Mouse (Mus musculus): ENCODE results near the gene Thsd7a.

The Thsd7a gene

DNA sequence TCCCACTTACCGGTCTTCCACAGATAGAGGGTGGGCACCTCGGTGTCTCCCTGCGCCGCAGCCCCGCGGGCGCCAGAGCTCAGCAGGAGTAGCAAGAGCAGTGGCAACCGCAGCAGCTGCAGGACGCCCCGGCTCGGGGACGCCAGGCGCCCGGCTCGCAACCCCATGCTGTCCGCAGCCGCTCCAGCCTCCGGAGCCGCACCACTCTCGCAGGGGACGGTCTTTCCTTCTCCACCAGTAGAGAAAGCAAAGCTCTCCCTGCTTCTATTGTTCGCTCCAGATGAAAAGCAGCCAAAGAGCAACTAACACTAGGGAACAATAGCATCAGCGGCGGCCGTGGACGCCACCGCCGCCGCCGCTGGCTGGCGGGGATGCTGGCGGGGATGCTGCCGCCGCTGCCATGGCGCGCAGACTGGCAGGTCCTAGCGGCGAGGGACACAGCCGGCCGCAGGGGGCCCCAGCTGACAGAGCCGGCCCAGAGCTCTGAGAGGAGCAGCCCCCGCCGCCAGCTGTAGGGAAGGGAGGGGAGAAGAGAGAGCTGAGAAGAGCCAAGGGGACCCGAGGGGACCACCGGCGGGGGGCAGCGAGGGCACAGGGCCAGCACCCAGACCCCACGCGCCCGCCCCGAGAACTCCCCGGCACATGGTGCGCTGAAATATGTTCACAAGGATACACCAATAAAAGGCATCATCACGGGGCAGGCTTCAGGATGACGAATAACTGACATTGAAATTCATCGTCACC is at the start of gene Thsd7a:
Gene Thsd7a, minus strand, starts transcription at position 624 of the 744 bp plus-strand sequence.
- DNase-seq (ENCODE audit: low spot score), result peak; percentile 35

DNA sequence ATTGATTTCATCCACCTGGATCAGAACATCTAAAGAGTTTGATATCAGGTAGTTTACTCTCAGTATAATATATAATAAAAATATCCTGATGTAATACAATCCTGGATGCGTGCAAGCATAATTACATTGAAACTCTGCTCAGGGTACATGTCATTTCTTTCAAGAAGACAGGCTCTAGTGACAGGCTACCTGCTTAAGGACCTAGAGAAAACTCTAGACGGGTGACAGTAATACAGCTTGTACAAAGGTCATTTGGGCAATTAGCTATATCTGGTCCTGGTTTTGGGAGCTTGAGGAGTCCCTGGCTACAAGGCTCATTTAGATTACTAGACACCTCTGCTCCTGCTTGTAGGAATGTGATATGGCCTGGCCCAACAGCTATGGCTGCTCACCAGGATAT is 37.9 kb upstream of the Thsd7a start:
- no peak for DNase-seq (ENCODE audit: low spot score)

DNA sequence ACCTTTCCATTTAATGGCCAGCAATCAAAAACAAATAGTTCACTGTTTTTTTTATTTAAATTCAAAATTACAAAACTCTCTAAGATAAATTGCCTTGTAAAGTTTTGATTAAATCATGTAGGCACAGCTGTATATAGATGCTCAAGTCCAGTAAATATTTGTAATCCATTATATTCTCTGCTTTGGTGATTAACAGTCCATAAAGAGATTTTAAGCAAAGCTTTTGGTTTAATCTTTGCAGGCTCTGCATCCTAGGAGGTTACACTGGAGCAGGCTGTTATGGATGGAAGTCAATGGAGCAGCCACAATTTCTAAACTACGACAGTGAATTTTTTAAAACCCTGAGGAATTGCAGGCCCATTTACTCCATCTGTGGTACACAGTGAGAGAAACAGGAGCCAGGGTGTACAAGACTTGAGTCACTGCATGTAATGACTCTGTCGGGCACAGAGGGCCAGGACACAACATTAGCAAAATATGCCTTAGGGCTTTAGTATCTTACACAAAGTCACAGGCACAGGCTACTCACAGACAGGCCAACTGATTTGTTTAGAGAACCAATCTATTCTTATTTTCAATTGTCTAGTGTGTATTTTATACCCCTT is 37.3 kb upstream of the Thsd7a start:
- DNase-seq (ENCODE audit: low spot score), result no peak

DNA sequence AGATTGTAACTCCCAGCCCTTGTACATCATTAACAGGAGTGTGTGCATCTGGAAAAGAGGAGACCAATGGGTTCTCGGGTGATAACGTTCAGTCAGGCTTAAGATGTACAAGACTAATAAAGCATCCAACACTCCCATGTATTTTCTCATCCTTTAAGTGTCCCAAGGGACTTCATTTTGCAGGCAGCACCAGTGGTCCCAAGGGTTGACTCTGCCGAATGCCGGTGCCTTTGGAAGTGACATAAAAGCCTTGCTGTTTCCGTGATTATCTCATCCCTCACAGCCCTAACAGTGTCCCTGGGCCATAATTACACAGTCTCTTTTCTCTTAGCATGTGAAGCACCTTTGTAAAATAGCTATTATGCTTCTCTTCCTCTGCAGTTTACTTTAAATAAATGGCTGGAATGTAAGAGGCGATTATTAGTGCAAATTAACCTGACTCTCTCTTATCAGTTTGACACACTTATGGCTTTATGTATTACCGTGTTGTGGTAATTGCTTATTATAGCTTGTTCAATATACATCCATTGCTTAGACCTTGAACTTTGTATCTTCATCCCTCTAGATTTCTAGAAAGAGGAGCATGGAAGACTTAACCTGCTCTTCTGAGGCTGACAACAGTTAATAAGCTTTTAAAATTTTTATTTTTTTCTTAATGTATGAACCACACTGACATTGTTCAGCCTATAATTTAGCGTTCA is 35.9 kb upstream of the Thsd7a start:
- no peak for DNase-seq (ENCODE audit: low spot score)

DNA sequence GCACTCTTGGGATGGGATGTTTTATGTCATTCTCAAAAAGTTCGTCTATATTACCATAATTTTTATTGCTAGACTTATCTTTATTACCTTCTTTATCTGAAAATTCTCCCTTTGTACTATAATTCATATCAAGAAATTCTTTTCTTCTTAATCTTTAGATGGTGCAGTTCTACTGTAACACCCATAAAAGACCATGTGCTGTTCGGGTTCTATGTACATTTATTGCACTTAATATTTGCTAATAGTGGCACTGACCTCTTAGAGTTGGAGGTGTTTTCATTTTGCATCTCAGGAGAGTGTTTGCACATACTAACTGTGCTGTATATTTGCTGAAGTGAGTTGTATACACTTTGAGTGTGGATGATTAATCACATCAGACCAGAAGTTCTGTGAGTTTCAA is 23.6 kb upstream of the Thsd7a start:
- no peak for DNase-seq (ENCODE audit: low spot score)

DNA sequence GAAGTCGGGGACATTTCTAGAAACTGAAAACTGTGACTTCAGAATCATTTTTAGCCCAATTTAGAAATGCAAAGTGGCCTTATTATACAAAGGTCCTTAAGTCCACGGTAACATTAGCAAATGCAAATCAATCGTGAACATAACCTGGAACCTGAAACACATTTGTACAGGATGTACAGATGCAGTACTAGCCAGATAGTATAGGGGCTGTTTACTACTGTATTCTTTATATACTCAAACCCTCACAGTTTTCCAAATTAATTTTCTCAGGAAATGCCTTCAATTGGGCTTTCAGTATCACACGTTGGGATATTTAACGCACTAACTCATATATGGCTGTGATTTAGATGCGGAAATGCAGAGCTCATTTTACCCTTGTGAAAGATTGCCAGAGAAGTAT is 16.0 kb upstream of the Thsd7a start:
- DNase-seq (ENCODE audit: low spot score), result no peak

DNA sequence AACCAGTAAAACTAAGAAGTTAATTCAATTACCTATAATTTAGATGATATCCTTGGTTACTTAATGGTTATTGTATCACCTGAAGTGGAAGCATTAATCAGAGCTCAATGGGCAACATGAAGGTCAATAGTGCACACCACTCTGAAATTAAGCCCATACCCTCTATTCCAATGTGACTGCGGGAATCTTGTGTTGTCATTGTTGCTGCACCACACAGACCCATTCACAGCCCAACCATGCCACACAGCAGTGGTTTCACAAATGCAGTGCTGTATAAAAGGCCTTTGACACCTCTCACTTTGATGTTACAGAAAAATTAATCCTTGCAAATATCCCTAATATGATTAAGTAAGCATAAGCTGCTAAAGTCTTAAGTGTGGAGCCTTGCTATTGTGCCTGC is 15.4 kb upstream of the Thsd7a start:
- DNase-seq (ENCODE audit: low spot score), result no peak

DNA sequence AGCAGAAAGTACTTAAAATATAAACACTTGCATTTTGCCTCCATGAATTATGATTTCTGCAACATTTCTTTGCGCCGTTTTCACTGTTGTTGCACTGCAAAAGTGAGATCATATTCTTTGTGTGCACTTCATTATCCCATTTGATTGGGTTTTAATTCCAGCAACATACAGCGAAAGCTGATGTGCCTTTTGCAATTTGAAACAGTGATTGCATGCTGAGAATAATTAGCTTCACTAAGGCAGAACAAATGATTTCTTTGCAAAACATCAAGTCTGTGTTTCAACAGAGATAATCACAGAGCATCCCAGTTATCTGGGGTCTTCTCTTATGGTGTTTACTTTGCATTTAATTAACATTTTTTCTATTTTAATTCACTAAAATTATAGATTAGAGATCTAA is 14.6 kb upstream of the Thsd7a start:
- no peak for DNase-seq (ENCODE audit: low spot score)

DNA sequence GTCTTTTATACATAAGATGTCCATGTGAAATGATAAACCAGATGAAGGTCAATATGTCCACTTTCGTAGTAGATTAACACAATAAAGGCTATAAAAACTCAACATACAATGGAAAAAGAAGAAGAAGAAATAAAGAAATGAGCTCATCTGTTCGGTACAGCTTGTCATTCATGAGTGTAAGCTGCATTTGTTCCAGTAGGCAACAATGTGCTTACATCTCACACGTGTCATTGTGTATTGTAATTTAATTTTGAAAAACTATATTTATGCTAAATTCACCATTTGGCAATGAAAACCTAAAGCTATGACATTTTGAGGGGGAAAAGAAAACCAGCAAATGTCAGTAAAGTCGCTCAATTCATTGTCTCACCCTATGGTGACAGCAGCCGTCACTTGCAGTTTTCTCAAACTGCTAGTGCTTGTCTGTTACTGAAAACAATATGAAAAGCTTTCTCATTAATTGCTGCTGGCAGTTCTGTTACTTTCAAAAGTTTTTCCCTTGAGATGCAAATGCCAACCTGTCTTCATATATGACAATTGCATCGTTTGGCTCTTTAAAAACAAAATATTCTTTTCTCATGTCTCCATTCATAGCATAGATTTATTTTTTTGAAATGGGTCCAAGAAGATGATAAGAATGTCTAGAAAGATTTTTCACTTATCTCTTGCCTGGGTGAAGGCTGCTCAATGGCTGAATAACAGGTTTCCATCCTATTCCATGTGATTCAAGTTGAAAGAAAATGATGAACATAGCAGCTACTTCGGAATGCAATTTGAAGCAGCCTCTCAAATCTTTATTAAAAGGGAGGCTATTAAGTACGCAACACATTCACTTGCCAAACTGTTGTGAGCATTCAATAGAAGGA is 10.4 kb upstream of the Thsd7a start:
- DNase-seq (ENCODE audit: low spot score), result no peak

DNA sequence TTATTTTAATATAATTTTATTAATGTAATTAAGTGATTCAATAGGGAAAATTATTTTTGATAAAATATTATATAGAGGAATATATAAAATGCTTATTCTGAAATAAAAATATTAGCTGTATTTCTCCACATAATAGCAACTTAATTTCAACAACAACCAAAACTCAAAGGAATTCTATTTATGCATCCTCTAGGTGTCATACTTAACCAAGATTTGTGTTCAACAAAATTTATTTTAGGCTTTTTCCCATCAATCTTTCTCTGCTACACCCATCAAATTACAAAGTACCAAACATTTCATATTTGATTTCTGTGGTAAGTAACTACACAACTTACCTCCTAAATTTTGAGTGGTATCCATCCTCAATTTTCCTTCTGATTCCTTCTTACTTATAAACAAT is 3.1 kb upstream of the Thsd7a start:
- no peak for DNase-seq (ENCODE audit: low spot score)

DNA sequence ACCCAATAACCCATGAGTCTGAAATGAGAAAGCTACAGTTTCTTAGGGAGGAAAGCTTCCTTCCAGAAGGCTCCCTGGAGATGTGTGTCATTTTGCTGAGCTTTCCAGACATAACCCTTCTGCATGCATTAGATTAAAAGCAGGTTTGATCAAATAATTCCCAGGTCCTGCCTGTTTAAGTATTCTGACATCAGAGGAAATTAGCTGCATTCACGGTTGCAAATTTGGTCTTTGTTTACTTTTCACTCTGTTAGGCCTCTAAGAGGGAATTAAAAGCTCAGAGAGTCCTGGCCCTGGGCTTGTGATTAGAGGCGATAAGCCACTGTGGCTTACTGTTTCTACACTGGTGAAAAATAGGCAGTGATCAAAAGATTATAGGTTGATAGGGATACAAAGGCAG is 1.2 kb upstream of the Thsd7a start:
- no peak for DNase-seq (ENCODE audit: low spot score)

DNA sequence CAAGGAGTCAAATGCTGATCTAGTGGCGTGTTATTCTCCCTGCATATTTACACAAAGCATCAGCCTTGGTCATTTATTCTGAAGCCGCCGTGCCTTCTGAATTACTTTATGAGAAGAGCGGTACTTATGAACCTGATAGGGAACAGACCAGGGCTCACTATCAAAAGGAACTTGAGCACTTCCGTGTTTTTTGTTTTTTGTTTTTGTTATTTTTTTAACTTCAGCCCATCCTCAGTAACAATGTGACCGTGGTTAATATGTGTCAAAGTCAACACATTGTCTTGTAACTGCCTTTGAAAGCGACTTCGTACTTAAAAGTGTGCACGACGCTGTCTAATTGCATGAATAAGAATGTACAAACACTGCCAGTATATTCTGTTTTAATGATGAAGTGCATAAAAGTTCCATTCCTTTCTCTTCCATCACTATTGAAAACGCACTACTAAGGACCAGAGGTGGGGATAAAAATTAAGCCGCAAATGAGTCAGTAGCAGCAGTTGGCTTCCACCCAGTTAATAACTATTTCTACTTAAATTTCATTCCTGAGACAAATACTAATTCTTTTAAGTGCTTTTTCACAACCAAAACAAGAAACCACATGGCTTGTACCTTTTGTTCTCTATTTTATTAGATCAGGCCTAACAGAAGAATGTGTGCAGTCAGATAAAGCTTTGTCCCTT is 461 bp upstream of the Thsd7a start:
- DNase-seq (ENCODE audit: low spot score), result no peak

DNA sequence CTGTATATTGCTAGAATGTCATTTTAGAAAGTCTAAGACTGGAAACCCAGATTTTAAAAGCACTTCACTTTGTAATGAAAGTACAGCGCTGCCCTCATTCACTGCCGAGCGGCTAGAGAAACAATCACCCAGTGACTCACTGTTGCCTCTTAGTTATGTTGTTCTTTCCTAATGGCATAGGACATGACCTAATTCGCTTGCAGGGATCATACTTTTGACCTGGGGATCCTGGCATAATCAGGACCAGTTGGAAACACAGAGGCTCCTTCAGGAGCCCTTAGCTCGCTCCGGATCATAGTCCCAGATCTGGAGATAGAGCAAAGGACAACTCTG is 790 bp downstream of the Thsd7a start:
- no peak for DNase-seq (ENCODE audit: low spot score)

DNA sequence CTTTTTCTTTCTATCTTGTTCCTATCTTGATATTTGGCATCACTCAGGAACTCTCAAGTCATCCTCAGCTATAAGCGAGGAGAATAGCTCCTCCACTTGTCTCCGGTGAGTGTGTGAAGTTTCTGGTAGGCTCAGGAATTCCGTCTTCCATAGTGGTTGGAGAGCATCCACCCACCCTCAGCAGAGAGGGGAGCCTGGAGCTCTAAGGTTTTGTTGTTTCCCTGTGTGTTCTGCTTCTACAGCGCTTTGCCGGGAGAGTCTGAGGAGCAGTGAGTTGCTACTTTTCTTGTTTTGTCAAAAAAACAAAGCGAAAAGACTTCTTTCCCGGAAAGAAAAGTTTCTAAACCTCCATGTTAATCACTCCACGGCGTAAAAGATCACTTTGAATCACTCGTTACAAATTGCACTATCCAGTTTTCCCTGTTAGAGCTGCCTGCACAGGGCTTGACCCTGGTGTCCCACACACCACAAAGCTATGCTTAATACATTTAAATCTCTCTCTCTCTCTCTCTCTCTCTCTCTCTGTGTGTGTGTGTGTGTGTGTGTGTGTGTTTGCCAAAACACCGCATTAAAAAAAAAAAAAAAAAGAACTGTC is 1.3 kb downstream of the Thsd7a start:
- no peak for DNase-seq (ENCODE audit: low spot score)

DNA sequence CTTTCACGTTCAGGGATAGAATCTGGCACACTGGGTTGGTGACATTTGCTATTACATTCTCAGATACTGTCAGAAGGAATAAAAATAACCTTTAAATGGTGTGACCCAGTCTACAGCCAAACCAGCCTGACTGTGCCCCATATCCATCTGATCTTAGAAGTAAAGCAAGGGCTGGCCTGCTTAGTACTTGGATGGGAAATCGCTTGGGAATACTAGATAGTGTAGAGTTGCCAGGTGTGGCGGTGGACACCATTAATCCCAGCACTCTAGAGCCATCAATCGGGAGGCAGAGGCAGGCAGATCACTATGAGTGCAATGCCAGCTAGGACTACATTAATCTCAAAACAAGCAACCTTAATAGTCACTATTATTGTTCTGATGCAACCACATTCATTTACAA is 6.4 kb downstream of the Thsd7a start:
- no peak for DNase-seq (ENCODE audit: low spot score)

DNA sequence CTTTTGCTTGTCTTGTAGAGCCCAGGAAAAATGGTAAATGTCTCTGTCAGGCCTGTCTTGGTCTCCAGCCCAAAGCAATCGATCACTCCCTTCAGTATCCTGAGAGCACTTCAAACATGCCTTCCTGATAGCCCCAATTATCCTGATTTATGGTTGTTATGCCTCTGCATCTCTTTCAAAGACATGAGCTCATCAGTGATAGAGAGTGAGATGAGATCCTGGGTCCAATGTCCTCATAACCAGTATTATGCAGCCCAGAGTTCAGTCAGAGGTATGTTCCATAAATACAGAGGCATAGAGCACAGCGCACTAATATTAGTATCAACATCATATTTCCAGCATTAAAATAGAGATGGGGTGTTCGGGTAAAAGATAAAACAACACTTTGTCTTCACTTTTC is 15.3 kb downstream of the Thsd7a start:
- DNase-seq (ENCODE audit: low spot score), result no peak

DNA sequence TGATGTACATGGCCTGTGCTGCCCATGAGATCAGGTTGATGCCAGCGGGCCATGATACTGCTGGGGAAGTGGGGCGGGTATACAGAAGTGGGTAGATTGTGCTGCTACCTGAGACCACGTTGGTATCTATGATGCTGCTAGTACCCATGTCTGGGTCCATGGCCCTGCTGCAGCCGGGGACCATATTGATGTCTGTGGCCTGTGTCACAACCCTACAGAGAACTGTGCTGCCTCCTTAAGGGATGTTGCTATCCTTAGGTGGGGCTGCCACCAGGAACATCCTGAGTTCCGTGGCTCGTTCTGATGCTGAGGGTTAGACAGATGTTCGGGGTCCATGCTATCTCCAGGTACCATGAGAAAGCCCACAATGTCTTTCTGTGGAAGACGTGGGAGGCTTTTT is 33.1 kb downstream of the Thsd7a start:
- DNase-seq (ENCODE audit: low spot score), result no peak

DNA sequence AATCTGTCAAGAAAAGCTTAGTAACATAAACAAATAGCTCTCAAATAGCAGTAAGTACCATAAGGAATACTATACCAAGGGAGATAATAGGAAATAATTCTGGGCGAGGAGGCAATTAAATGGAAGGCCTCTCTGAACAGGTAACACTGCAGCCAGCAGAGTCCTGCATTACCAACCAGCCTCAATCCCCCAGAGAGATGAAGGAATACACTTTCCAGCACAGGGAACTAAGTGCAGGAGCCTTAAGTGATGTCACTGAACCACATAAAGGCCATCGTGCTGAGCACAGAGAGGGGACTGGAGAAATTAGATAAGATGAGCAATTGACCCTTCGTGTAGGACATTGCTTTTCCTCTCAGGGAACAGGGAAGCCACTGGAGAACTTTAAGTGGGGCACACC is 36.6 kb downstream of the Thsd7a start:
- no peak for DNase-seq (ENCODE audit: low spot score)

DNA sequence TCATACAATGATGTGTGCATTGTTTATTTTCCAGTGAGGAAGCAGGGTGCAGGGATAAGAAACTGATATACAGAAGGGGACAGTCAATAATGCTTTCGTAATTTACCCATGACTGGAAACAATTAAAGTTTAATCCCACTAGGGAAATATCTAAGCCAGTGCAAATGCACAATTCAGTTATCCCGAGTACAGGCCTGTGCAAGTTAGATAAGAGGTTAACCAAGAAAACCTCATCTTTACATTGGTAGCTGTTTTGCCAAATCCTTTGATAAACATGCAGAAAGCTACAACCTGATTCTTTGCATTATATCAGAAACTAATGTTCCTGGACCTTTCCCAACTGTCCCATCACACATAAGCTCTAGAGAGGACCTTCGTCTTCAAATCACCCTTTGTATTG is 46.3 kb downstream of the Thsd7a start:
- no peak for DNase-seq (ENCODE audit: low spot score)

DNA sequence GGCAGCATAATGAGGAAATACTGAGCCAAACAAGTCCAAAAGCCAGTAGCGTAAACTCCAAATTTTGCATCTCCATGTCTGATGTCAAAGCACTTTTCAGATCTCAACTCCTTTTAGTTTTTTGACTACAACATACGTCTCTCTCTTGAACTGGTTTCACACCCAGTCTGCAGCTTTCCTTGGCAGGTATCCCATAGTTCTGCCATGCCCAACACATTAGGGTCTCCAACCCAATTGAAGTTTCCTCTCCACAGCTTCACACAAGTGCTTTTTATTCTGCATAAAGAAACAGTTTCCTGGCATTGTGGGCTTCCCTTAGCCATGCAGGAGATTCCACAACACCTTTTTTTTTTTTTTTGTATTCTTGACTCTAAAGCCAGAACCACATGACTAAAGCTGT is 50.1 kb downstream of the Thsd7a start:
- no peak for DNase-seq (ENCODE audit: low spot score)

DNA sequence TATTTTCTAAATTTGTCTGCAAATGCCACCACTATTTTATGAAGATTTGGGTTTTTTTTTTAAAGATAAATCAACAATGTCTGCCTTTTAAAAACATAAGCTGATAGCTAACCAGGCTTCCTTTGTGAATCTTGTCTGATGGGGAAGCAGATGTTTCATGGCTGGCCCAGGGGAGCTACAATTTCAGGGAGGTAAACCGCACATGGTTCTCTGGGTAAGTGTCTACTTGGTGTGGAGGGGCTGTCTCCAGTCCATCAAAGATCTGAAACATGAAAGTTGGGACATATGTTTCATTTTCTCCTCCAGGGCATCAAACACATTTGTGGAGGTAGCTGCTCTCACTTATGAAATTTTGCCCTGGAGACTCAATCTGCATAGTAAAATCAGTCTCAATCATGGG is 55.5 kb downstream of the Thsd7a start:
- DNase-seq (ENCODE audit: low spot score), result no peak

DNA sequence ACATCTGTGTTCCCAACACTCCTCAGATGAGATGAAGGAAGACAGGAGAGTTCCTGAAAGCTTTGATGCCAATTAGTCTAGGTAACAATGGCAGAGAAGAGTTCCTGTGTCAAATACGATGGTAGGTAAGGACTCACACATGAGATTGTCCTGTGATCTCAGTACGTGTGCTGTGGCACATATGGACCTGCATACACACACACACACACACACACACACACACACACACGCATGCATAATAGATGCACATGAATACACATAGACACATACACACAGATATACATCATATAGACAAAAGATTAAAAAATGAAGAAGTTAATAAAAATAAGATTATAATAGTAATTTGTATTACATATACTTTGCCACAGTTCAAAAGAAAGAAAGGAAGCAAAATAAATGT is 56.0 kb downstream of the Thsd7a start:
- no peak for DNase-seq (ENCODE audit: low spot score)

Measured in urinary bladder, postnatal 14 days (tissue).